Mouse (Mus musculus) thymus, adult 2 months (tissue): ENCODE measurements at regions not wholly inside any gene's neighbourhood (a gene's known extent, or its start where the extent isn't known, plus 50 kb on each side); places are given as distances from the start of the nearest gene placed in this dataset.

Experiments used
- CTCF ChIP-seq: fragments of 200-500 bp; IDR thresholded peaks from 2 replicates; pipeline ENCODE4 v1.5.1; 2012; ENCODE audit warnings: mild to moderate bottlenecking, control low read depth, low read length, moderate library complexity, borderline replicate concordance; ENCODE audit not compliant: control insufficient read depth, poor library complexity, insufficient read depth; ENCODE audit errors: extremely low read depth
- POLR2A ChIP-seq: fragments of 200-500 bp; IDR thresholded peaks from 2 replicates; pipeline ENCODE4 v1.6.1; 2012; ENCODE audit warnings: mild to moderate bottlenecking, low read length, control low read depth, moderate library complexity; ENCODE audit not compliant: control insufficient read depth, poor library complexity, insufficient read depth; ENCODE audit errors: extremely low read depth

DNA sequence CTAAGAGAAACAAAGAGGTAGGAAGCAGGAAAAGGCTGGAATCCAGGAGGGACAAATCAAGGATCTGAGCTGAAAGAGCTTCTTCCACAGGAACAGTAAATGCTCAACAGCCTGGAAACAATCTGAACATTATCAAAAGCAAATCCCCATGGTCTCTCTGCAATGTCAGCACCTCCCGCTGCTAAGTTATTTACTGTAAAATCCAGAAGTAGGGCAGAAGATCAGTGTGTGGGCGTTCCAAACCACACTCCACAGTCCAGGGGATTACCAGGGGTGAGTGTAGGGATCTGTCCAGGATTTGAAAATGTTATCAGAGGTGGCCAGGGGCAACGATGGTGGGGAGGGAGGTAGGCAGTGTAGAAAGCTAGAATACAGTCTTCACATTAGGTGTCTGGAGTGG lies 124.0 kb downstream of the Fasl start:
- TF ChIP-seq POLR2A (no peak), CTCF (no peak)
